Mouse (Mus musculus): Measurements from ENCODE around the gene Ppp2r5d.

The Ppp2r5d gene

DNA sequence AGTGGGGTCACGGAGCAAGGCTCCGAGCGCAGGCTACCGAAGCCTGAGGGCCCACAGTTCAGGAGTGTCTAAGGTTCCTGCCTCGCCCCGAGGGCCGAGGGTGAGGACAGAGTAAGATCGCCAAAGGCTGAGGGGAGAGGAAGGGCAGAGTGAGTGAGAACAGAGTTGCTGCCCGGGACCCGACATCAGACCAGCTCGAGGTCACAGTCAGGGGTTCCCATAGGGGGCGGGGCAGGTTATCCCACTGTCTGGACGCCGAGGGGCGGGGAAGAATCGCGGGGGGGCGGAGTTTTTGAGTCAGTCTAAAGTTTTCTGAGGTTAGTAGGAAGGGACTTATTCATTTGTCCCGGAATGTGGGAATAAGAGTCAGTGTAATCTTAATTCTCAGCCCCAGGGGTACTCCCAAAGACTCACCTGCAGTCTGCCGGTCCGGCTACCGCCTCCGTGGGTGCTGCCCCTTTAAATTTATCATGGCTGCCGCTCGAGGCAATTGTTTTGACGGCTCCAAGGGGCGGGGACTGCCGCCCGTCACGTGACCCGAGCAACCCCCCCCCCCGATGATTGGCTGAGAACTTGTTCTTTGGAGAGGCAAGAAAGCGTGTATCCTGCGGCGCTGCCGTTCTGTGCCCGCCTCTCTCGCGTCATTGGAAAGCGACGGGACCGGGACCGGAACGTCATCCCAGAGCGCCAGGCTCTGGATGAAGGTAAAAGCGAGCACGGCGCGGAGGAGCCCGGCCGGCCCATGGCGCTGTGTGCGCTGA lies 59.2 kb downstream of the Ppp2r5d start, which contains the start of the genes Klc4 and Mrpl2:
Gene Klc4 (minus strand): TSS at position 462 of the 761 bp plus-strand sequence.
Gene Mrpl2 (plus strand): TSS at position 669 of the 761 bp plus-strand sequence.
- DNase-seq (ENCODE audit: low read depth, low spot score), result peak; percentile 100

DNA sequence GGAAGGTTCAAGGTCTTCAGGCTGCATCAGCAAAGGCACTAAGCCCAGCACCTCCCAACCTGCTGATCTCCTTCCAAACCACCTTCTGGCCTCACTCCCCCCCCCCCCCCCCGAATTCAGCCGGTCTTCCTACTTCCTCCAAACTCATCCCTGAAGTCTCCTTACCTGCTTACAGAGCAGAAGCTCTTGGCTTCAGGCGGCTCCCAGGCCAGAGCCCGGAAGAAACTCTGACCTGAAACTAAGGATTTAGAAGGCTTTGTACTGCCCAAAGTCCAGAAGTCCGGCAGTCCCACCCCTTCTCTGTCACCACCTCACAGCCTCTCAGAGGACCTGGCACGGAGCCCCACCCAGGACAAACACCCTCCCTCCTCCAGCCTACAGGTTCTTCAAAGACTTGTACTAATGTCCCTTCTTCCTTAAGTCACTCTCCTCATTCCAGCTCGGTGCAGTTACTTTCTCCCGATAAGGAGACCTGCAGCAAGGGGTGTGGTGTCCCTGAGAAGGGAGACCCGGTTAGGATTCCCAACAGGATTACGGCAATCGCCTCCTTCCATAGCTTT lies 59.9 kb downstream of the Ppp2r5d start:
- no peak for DNase-seq (ENCODE audit: low read depth, low spot score)

DNA sequence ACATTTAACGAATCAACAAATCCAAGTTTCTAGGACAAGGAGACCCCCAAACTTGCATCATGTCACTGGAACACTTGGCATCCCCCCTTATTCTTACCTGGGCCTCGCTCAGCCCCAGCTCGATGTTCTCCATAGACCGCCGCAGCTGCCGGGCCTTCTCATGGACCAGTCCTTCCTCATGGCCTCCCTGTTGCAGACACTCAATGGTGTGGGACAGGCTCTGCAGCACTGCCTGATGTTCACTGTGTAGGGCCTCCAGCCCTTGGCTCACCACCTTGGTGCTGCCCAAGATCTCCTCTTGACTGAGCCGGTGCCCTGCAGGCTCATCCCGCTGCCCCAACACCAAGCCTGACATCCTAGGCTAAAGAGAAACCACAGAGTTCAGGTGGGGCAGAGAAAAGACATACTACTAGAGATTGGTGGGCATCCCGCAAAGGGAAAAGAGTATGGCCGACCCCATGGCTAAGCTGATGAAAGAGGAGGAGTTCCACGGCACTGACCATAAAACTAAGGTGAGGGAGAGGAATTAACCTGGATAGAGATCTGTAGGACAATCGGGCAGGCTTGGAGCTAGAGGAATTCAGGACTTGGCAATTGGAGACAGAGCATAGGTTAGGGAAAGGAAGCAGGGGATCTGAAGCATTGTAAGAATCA lies 60.6 kb downstream of the Ppp2r5d start:
- no peak for DNase-seq (ENCODE audit: low read depth, low spot score)

DNA sequence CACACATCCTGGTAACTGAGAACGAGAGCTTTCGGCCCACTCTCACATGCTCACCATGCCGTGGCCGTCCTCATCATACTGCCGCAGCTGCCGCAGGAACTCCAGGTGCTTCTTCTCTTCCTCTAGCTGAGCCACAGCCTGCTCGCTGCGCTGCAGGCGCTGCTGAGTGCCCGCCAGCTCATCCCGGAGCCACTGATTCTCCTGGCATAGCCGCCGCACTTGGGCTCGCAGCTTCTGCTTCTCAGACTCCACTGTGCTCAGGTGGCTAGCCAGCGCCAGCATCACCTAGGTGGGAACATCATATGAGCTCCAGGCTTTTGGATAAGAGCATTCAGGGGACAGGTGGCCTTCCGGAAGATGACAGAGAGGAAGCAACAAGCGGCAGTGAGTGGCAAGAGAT lies 62.9 kb downstream of the Ppp2r5d start:
- DNase-seq (ENCODE audit: low read depth, low spot score), result no peak

DNA sequence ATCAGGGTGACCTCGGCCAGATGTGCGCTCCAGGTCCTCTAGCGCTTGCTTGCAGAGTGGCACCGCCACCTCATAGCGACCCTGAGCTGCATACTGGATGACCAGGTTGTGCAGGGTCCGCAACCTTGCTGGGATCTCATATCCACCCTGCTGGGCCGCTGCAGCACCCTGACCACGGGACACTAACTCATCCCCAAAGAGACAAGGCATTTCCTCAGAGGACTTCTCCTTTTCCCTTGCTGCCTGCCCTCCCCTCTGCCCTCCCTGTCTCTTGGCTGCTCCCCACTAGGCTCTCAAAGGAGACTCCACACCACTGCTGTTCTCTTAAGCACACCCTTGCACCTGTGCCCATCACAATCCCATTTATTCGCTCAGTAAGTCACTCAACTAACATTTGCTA lies 65.0 kb downstream of the Ppp2r5d start:
- DNase-seq (ENCODE audit: low read depth, low spot score), result no peak

DNA sequence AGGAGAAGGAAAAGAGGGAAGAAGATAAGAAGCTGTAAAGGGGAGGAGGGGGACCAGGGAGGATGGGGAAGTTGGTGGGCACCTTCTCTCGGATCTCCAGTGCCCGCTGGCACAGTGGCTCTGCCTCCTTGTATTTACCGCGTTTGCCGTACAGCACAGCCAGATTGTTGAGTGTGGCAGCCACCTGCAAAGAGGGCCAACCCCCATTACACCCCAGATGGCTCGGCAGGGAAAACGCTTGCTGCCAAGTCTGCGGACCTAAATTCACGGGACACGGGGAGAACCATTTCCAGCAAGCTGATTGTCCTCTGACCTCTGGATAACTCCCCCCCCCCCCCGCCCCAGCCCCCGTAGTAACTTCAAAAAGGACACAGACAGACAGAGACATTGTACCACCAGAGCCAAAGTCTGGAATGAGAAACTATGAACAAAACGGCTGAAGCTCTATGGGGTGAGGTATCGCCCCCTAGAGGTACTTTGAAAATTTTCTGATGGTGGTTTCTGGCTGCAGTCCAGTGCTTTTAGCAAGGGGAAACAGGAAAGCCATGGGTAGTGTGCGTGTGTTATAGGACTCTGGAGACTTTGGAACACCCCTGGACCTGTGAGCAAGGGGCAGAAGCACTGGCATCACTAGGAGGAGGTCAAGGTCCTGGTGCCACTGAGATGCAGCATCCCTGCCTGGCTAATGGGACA lies 67.9 kb downstream of the Ppp2r5d start:
- peak; percentile 74 for DNase-seq (ENCODE audit: low read depth, low spot score)
